ENCODE assay signal across 26 mouse cellular contexts in the genomic region with DNA sequence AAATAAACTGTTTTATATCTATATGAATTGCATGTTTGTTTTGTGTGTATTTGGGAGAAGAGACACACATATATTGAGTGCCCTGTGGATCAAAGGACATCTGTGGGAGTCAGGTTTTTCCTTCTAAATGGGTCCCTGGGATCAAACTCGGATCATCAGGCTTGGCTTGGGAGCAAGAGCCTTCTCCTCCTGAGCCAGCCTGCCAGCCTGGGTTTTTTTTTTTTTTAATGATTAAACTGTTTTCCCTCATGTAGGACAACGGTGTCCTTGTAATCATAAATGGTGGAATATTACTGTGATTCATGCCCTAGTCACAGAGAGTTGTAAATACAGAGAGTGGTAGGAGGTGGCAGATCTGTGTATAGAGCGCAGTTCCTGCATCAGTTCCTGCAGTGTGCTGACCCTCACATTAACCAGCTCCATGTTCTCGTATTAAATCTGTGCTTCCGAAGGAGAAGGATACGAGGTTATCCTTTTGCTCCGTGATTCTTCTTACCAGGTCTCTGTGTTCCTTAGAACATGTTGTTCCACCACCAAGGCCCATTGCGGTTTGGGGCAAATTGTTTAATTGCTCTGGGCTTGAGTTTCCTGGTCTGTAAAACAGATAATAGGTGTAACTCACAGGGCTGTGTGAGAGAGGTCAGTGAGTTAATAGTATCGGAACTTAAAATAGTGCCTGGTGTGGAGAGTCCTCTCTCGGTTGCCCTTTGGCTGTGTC. TPM values are rescaled to one million over a fixed set of nuclear protein-coding genes. Genes with fewer than 3 reads are reported as not detected.
DNase-seq lines count a peak whose midpoint lies in the region; ATAC-seq and TF ChIP-seq lines count a peak whose summit lies in the region.
"Had no signal": no experiment of that assay in that cellular context is flagged by ENCODE, and none has a peak within 500 bp of the region (broad histone marks: within the 10 kb centered on the region; RNA-seq: fewer than 3 reads in every experiment).

No protein-coding gene starts in this region.

- H3K9ac ChIP-seq in intestine, postnatal 0 days (ENCODE audit: low read depth, low read length), result no peak overlapping the region
- no peak overlapping the region for H3K9ac ChIP-seq in neural tube, embryonic 15.5 days (replicated peaks)
- H3K9ac ChIP-seq: embryonic facial prominence, embryonic 15.5 days; forebrain, embryonic 15.5 days; hindbrain, embryonic 14.5 days; limb, embryonic 15.5 days; liver, embryonic 15.5 days; neural tube, embryonic 13.5 days had no signal

- peak; percentile 1 for DNase-seq in heart, adult 11 months
- no peak for DNase-seq in heart, postnatal 4 days
- peak; percentile 46 to 48 for DNase-seq in kidney, postnatal 36 days
- DNase-seq in kidney, postnatal 4 days, result no peak
- DNase-seq in fibroblast of lung, adult 2 months (ENCODE audit: low read depth), result peak; percentile 17
- DNase-seq: cerebellum, adult 11 months; cerebellum, adult 9-11 months; left cerebral cortex, postnatal 4 days; thymus, adult 2 months had no signal

- 51% methylated on average over 10 of the region's 10 CpGs for WGBS in intestine, postnatal 0 days
- 75% methylated on average over 10 of the region's 10 CpGs for WGBS in neural tube, embryonic 15.5 days

- no peaks in the 10 kb centered on the region for H3K27me3 ChIP-seq in intestine, postnatal 0 days (replicated peaks; ENCODE audit: control insufficient read depth, insufficient read depth, low read length)
- H3K27me3 ChIP-seq in neural tube, embryonic 15.5 days (replicated peaks), result no peaks in the 10 kb centered on the region
- H3K27me3 ChIP-seq: embryonic facial prominence, embryonic 15.5 days; forebrain, embryonic 15.5 days; limb, embryonic 15.5 days; liver, embryonic 15.5 days; neural tube, embryonic 13.5 days had no signal

- no peak for TF ChIP-seq CTCF in intestine, postnatal 0 days (IDR thresholded peaks at IDR 0.05; ENCODE audit: low read depth)

- H3K9me3 ChIP-seq in intestine, postnatal 0 days (ENCODE audit: control insufficient read depth), result no peaks in the 10 kb centered on the region
- no peaks in the 10 kb centered on the region for H3K9me3 ChIP-seq in neural tube, embryonic 15.5 days (replicated peaks)
- H3K9me3 ChIP-seq: embryonic facial prominence, embryonic 15.5 days; forebrain, embryonic 15.5 days; limb, embryonic 15.5 days; liver, embryonic 15.5 days; midbrain, embryonic 10.5 days; neural tube, embryonic 13.5 days had no signal

- ATAC-seq in intestine, postnatal 0 days, result peak; percentile 72
- no peak for ATAC-seq in neural tube, embryonic 15.5 days (ENCODE audit: low FRiP score)
- ATAC-seq: forebrain, embryonic 15.5 days; inflammation-experienced regulatory T-cells, adult 6 months; lung, postnatal 0 days; midbrain, embryonic 16.5 days had no signal

- peak overlapping the region; percentile 57 for H3K27ac ChIP-seq in intestine, postnatal 0 days (ENCODE audit: low read depth, low read length)
- no peak overlapping the region for H3K27ac ChIP-seq in neural tube, embryonic 15.5 days (replicated peaks)
- H3K27ac ChIP-seq: embryonic facial prominence, embryonic 15.5 days; forebrain, embryonic 15.5 days; hindbrain, embryonic 14.5 days; limb, embryonic 15.5 days; liver, embryonic 15.5 days; midbrain, embryonic 10.5 days; neural tube, embryonic 13.5 days; stomach, postnatal 0 days had no signal

- 0 out of 2 replicates have a peak overlapping the region, but pooled peaks have one; percentile 14 for H3K4me2 ChIP-seq in intestine, postnatal 0 days (replicated peaks; ENCODE audit: low read depth)
- no peak overlapping the region for H3K4me2 ChIP-seq in neural tube, embryonic 15.5 days
- H3K4me2 ChIP-seq: embryonic facial prominence, embryonic 15.5 days; forebrain, embryonic 15.5 days; hindbrain, embryonic 14.5 days; limb, embryonic 15.5 days; liver, embryonic 15.5 days; neural tube, embryonic 13.5 days had no signal

- H3K36me3 ChIP-seq in intestine, postnatal 0 days (ENCODE audit: control insufficient read depth, insufficient read depth), result peaks cover 41% of the 10 kb centered on the region; the same call in 1 of the 2 replicates
- peaks cover 31% of the 10 kb centered on the region for H3K36me3 ChIP-seq in neural tube, embryonic 15.5 days

- H3K4me3 ChIP-seq in intestine, postnatal 0 days (ENCODE audit: low read depth, low read length), result no peak overlapping the region
- H3K4me3 ChIP-seq in neural tube, embryonic 15.5 days (replicated peaks), result no peak overlapping the region
- H3K4me3 ChIP-seq: embryonic facial prominence, embryonic 15.5 days; forebrain, embryonic 15.5 days; limb, embryonic 15.5 days; liver, embryonic 15.5 days; midbrain, embryonic 10.5 days; myocyte; neural tube, embryonic 13.5 days had no signal

- H3K4me1 ChIP-seq in intestine, postnatal 0 days (replicated peaks; ENCODE audit: control insufficient read depth, insufficient read depth, low read length), result no peaks in the 10 kb centered on the region; the same call in 1 of the 2 replicates
- H3K4me1 ChIP-seq in neural tube, embryonic 15.5 days, result peaks cover 10% of the 10 kb centered on the region; the same call in 1 of the 2 replicates
- H3K4me1 ChIP-seq: liver, embryonic 15.5 days had no signal

RNA-seq across cellular contexts. Expression of a gene that starts 21.8 kb away (rescaled TPM):
- 100 to 1,000 TPM; 145 to 147 TPM for total RNA-seq in heart, postnatal 4 days (2021)
- 89.1 and 97.3 TPM in 2 replicates for polyA plus RNA-seq in intestine, postnatal 0 days (2015; fragmentation: Nextera tagmentation; extraction: Ambion mirVana)
- 83.9 and 92.8 TPM in 2 replicates for polyA plus RNA-seq in neural tube, embryonic 15.5 days (2015; fragmentation: Nextera tagmentation; extraction: Ambion mirVana)

RNA-seq across cellular contexts. Expression of a gene that starts 22.4 kb away (rescaled TPM):
- total RNA-seq in heart, postnatal 4 days (2021), result not detected
- polyA plus RNA-seq in intestine, postnatal 0 days (2015; fragmentation: Nextera tagmentation; extraction: Ambion mirVana), result 1.0 and 1.4 TPM in 2 replicates
- polyA plus RNA-seq in neural tube, embryonic 15.5 days (2015; fragmentation: Nextera tagmentation; extraction: Ambion mirVana), result 1.1 and 1.2 TPM in 2 replicates
- total RNA-seq: common myeloid progenitor, adult 5-6 weeks; heart, adult 18-20 months; heart, postnatal 36 days had no signal

RNA-seq across cellular contexts. Expression of a gene that starts 26.8 kb away (rescaled TPM):
- 1 to 10 TPM; 6.7 to 7.8 TPM for total RNA-seq in heart, postnatal 4 days (2021)
- 3.2 and 3.6 TPM in 2 replicates for polyA plus RNA-seq in intestine, postnatal 0 days (2015; fragmentation: Nextera tagmentation; extraction: Ambion mirVana)
- 7.4 and 7.5 TPM in 2 replicates for polyA plus RNA-seq in neural tube, embryonic 15.5 days (2015; fragmentation: Nextera tagmentation; extraction: Ambion mirVana)

RNA-seq across cellular contexts. Expression of a gene that starts 32.0 kb away (rescaled TPM):
- total RNA-seq in heart, postnatal 4 days (2021), result 1 to 10 TPM; 1.3 to 1.4 TPM
- polyA plus RNA-seq in intestine, postnatal 0 days (2015; fragmentation: Nextera tagmentation; extraction: Ambion mirVana), result 10.4 and 11.7 TPM in 2 replicates
- polyA plus RNA-seq in neural tube, embryonic 15.5 days (2015; fragmentation: Nextera tagmentation; extraction: Ambion mirVana), result 0.88 and 0.95 TPM in 2 replicates
- total RNA-seq: common myeloid progenitor, adult 5-6 weeks had no signal

Comparison
In these comparisons a context has a peak if more than half of its experiments do, and no peak if none do; other contexts are left out.
1. DNase-seq: peak in heart, adult 11 months (single experiment), kidney, postnatal 36 days (2 of 2) and fibroblast of lung, adult 2 months (single experiment); none in heart, postnatal 4 days (single experiment) and kidney, postnatal 4 days (0 of 2).